ENCODE assay signal across 8 mouse cellular contexts in the genomic region with DNA sequence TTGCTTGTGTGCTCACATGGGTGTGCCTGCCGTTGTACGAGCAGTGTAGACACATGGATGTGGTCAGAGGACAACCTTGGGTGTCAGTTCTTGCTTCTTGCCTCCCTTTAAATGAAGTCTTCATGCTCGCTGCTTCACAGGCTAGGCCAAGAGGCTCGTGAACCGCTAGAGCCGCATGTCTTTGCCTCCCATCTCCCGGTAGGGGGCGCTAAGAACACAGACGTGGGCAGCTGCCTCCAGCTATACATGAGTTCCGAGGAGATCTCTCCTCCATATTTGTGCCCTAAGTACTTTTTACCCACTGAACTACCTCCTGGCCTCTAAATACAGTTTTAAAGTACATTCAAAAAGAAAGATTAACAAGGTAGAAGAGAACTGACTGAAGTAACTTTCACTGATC. TPM values are rescaled to one million over a fixed set of nuclear protein-coding genes. Genes with fewer than 3 reads are reported as not detected.
DNase-seq lines count a peak whose midpoint lies in the region; ATAC-seq and TF ChIP-seq lines count a peak whose summit lies in the region.

No protein-coding gene starts in this region.

- CTCF ChIA-PET in Patski (lab: Charles Lee), result interaction anchor here (1.2 to 3.6 kb wide), 5 partner anchors 11 to 251 kb away, joined by 3 to 32 read pairs (median 4); no protein-coding TSS in a partner anchor

- H3K4me2 ChIP-seq in hindbrain, embryonic 13.5 days, result no peak overlapping the region

- TF ChIP-seq CTCF in Patski (IDR thresholded peaks at IDR 0.05), result peak; percentile 96
- TF ChIP-seq CTCF in cerebellum, adult 2 months (IDR thresholded peaks at IDR 0.05; ENCODE audit: borderline replicate concordance, insufficient read depth, low read depth, low read length), result peak; percentile 88

- no peaks in the 10 kb centered on the region for H3K36me3 ChIP-seq in hindbrain, embryonic 13.5 days

- no peak overlapping the region for H3K4me3 ChIP-seq in cerebellum, adult 2 months (replicated peaks; ENCODE audit: insufficient read depth, low read depth, low read length)
- no peak overlapping the region for H3K4me3 ChIP-seq in hindbrain, embryonic 13.5 days

- no peak overlapping the region for H3K9ac ChIP-seq in hindbrain, embryonic 13.5 days

- 12% methylated on average over 10 of the region's 10 CpGs for WGBS in cerebellum, adult 2 months
- WGBS in hindbrain, embryonic 13.5 days, result 11% methylated on average over 10 of the region's 10 CpGs

- no peaks in the 10 kb centered on the region for H3K27me3 ChIP-seq in Patski
- no peaks in the 10 kb centered on the region for H3K27me3 ChIP-seq in cerebellum, adult 2 months (ENCODE audit: control insufficient read depth, insufficient read depth, low read length)
- H3K27me3 ChIP-seq in hindbrain, embryonic 13.5 days, result 0 out of 2 replicates have a peak, but pooled peaks cover 9% of the 10 kb centered on the region

- no peaks in the 10 kb centered on the region for H3K9me3 ChIP-seq in hindbrain, embryonic 13.5 days

- no peak for TF ChIP-seq POLR2A in cerebellum, adult 2 months (IDR thresholded peaks at IDR 0.05; ENCODE audit: borderline replicate concordance, insufficient read depth, low read length)

- in situ Hi-C loops in Patski (cut with MboI; ENCODE audit: low pct_unique_long_range_greater_than_20kb), result loop anchor here (5.0 kb wide), 1 partner anchor 236 kb away; no protein-coding TSS in a partner anchor

- H3K27ac ChIP-seq in cerebellum, adult 2 months (ENCODE audit: insufficient read depth, low read length), result no peak overlapping the region
- no peak overlapping the region for H3K27ac ChIP-seq in hindbrain, embryonic 13.5 days

- no peaks in the 10 kb centered on the region for H3K4me1 ChIP-seq in cerebellum, adult 2 months (ENCODE audit: control insufficient read depth, insufficient read depth, low read length)
- H3K4me1 ChIP-seq in hindbrain, embryonic 13.5 days (replicated peaks), result no peaks in the 10 kb centered on the region

- POLR2A ChIA-PET in Patski (lab: Charles Lee), result interaction anchor here (1.1 kb wide), 1 partner anchor 222 kb away, joined by 3 read pairs; no protein-coding TSS in a partner anchor

- peak; percentile 24 for DNase-seq in Patski (ENCODE audit: low read depth, low spot score)
- DNase-seq in cerebellum, adult 2 months, result peak; percentile 66 to 68
- DNase-seq in forelimb bud, embryonic 11.5 days (ENCODE audit: low read depth, low spot score), result peak; percentile 71
- peak; percentile 60 to 81 for DNase-seq in layer of hippocampus, postnatal 14 days (ENCODE audit: low spot score in 2 of 2)
- peak; percentile 89 for DNase-seq in lung, postnatal 10 days
- DNase-seq in right cerebral cortex, postnatal 25 days, result peak; percentile 55
- peak; percentile 91 for DNase-seq in urinary bladder, postnatal 14 days (ENCODE audit: low spot score)

- ATAC-seq in Patski, result peak; percentile 80
- ATAC-seq in hindbrain, embryonic 13.5 days (ENCODE audit: low FRiP score), result peak; percentile 24

RNA-seq across cellular contexts. Expression of gene Helt, which starts 16.7 kb away (rescaled TPM):
- not detected for polyA plus RNA-seq in Patski (2021)
- polyA plus RNA-seq in cerebellum, adult 2 months (2012; rRNA removed), result not detected in 2 replicates
- 1.8 and 1.9 TPM in 2 replicates for polyA plus RNA-seq in hindbrain, embryonic 13.5 days (2015; fragmentation: Nextera tagmentation; extraction: Ambion mirVana)
- not detected for total RNA-seq in layer of hippocampus, postnatal 14 days (2021)

Comparison
In these comparisons a context has a peak if more than half of its experiments do, and no peak if none do; other contexts are left out.
1. DNase-seq: peak in every context shown above with its lines; median percentile 91 in urinary bladder, postnatal 14 days; 89 in lung, postnatal 10 days; 71 in forelimb bud, embryonic 11.5 days; 70 in layer of hippocampus, postnatal 14 days; 67 in cerebellum, adult 2 months; 55 in right cerebral cortex, postnatal 25 days; 24 in Patski.